Mouse (Mus musculus) forebrain, embryonic 12.5 days (tissue): ENCODE data around the gene Chfr. TPM values are rescaled to one million over a fixed set of nuclear protein-coding genes. Genes with fewer than 3 reads are reported as not detected.

Source experiments
- ATAC-seq: fragments of 200-750 bp; cut with Nextera tagmentation; 2 replicates; pipeline ENCODE4 v1.8.0; 2017; ENCODE audit warnings: moderate TSS enrichment; ENCODE audit not compliant: low FRiP score
- H3K27ac ChIP-seq: fragments of 300-500 bp; sonication (generic); 2 replicates; pipeline ENCODE4 v1.5.1; 2016; ENCODE audit warnings: mild to moderate bottlenecking
- H3K27me3 ChIP-seq: fragments of 300-500 bp; sonication (generic); 2 replicates; pipeline ENCODE4 v1.6.1; 2016; ENCODE audit warnings: mild to moderate bottlenecking
- H3K36me3 ChIP-seq: fragments of 300-500 bp; sonication (generic); replicated peaks from 2 replicates; pipeline ENCODE4 v1.6.1; 2016; ENCODE audit warnings: mild to moderate bottlenecking
- H3K4me1 ChIP-seq: fragments of 300-500 bp; sonication (generic); 2 replicates; pipeline ENCODE4 v1.6.1; 2016
- H3K4me2 ChIP-seq: fragments of 300-500 bp; sonication (generic); 2 replicates; pipeline ENCODE4 v1.6.1; 2016; ENCODE audit warnings: mild to moderate bottlenecking, moderate library complexity
- H3K4me3 ChIP-seq: fragments of 300-500 bp; sonication (generic); replicated peaks from 2 replicates; pipeline ENCODE4 v1.5.1; 2016; ENCODE audit warnings: mild to moderate bottlenecking
- H3K9ac ChIP-seq: fragments of 300-500 bp; sonication (generic); 2 replicates; pipeline ENCODE4 v1.6.1; 2016; ENCODE audit warnings: mild to moderate bottlenecking
- H3K9me3 ChIP-seq: fragments of 300-500 bp; sonication (generic); 2 replicates; pipeline ENCODE4 v1.6.1; 2016
- WGBS: fragments of 180-500 bp; shearing (Covaris S2); methylation state at CpG from one replicate; pipeline ENCODE4 v1.1.7; 2016; 5-methylcytosine and 5-hydroxymethylcytosine counted together
- polyA plus RNA-seq: library from polyadenylated mRNA; unstranded; fragments of >200 nt; fragmentation: Nextera tagmentation; extraction: Ambion mirVana; gene quantifications from 2 replicates; pipeline ENCODE4 v1.2.1, GENCODE M21; 2016

The Chfr gene
- 79.2 and 81.8 TPM in 2 replicates for polyA plus RNA-seq

GRCm38 (mm10) chr5:110135293-110136086 lies at the start of gene Chfr:
Gene Chfr (plus strand): TSS chr5:110135842.
- Histone ChIP-seq H3K27ac (peak within 1 kb of the TSS; percentile 78), H3K4me2 (peak within 1 kb of the TSS; percentile 64), H3K4me3 (peak within 1 kb of the TSS; percentile 86), H3K9ac (peak within 1 kb of the TSS; percentile 81), H3K36me3 (peaks cover 7% of the 10 kb centered on the region), H3K27me3 (no peaks in the 10 kb centered on the region), H3K4me1 (peaks cover 7% of the 10 kb centered on the region; the same call in 1 of the 2 replicates), H3K9me3 (0 out of 2 replicates have a peak, but pooled peaks cover 2% of the 10 kb centered on the region)
- ATAC-seq, result peak; percentile 100
- 4% methylated on average over 46 of the region's 46 CpGs for WGBS

DNA sequence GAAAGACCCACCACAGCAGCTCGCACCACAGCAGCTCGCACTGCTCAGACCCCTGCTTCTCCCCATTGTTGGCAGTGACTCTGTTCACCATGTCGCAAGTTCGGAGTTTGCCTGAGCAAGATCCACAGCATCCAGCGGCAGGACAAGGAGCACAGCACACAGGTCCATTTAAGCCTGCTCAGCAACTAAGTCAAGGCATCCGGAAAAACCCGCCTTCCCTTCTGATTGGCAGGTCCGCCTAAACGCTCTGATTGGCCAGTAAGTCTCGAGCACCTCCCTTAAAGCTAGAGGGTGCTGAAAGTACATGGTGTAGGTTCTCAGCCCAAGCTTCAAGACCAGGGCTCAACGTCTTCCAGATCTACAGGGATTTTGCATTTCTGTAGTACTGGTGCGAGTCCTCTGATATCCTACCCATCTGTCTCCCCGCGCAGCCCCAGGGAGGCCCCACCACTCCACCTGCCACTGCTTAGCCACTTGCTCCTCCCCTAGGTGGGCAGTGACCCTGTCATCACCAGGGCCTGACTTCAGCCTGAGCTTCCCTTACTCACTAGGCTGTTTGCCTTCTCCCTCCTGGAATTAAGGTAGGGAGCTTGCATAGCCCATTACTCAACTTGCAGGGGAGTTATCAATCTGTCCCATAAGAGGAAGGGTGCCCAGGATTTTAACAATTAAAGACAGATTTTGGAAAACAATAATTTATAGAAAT lies 49.3 kb upstream of the Chfr start:
- 41% methylated on average over 14 of the region's 14 CpGs for WGBS
- no peak overlapping the region for H3K4me2 ChIP-seq
- H3K9me3 ChIP-seq, result peaks cover 11% of the 10 kb centered on the region; the same call in 1 of the 2 replicates
- H3K27ac ChIP-seq, result no peak overlapping the region
- H3K4me1 ChIP-seq, result no peaks in the 10 kb centered on the region
- ATAC-seq, result no peak
- H3K36me3 ChIP-seq, result no peaks in the 10 kb centered on the region
- H3K4me3 ChIP-seq, result no peak overlapping the region
- no peak overlapping the region for H3K9ac ChIP-seq
- H3K27me3 ChIP-seq, result no peaks in the 10 kb centered on the region

GRCm38 (mm10) chr5:110091546-110091945 lies 44.1 kb upstream of the Chfr start:
- Histone ChIP-seq H3K27me3 (no peaks in the 10 kb centered on the region), H3K36me3 (no peaks in the 10 kb centered on the region), H3K9ac (no peak overlapping the region), H3K9me3 (no peaks in the 10 kb centered on the region), H3K4me1 (peaks cover 9% of the 10 kb centered on the region), H3K4me2 (no peak overlapping the region), H3K4me3 (no peak overlapping the region), H3K27ac (no peak overlapping the region)
- WGBS, result 78% methylated on average over 2 of the region's 2 CpGs
- ATAC-seq, result no peak

DNA sequence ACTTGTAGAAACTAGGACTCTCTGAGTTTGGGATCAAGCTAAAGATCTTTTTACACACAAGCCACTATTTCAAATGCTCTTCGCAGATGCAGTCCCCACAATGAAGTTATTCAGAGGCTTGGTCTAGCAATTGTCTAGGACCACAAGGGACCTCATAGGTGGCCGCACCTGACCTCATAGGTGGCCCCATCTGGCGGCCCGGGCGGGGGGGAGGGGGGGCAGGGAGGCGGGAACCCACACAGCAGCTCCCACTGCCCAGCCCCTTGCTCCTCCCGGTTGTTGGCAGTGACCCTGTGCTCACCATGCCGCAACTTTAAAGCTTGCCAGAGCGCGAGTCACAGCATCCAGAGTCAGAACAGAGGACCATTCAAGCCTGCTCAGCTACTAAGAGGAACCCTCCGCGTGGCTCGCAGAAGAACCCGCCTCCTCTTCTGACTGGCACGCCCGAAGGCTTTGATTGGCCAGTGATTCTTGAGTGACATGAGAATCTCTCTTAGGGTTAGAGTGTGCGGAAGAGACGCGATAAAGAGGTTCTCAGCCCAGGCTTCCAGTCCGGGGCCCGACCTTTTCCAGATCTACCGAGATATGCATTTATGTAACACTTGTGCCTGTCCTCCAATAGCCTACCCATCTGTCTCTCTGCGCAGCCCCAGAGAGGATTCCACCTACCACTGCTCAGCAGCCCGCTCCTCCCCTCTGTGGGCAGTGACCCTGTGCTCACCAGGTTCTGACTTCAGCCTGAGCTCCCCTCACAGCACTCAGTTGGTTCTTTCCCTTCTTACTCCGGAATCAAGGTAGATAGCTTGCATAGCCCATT lies 41.4 kb upstream of the Chfr start, which contains the start of gene Gm35315:
TSS of gene Gm35315 (minus strand) at position 391 of the 817 bp plus-strand sequence.
- peak; percentile 97 for ATAC-seq
- peaks cover 12% of the 10 kb centered on the region for H3K4me1 ChIP-seq
- H3K27ac ChIP-seq, result peak within 1 kb of the TSS; percentile 56
- WGBS, result under 1% methylated on average over 25 of the region's 25 CpGs
- H3K9me3 ChIP-seq, result no peaks in the 10 kb centered on the region
- H3K4me2 ChIP-seq, result peak within 1 kb of the TSS; percentile 68
- H3K27me3 ChIP-seq, result no peaks in the 10 kb centered on the region
- peak within 1 kb of the TSS; percentile 65 for H3K9ac ChIP-seq
- H3K36me3 ChIP-seq, result no peaks in the 10 kb centered on the region
- H3K4me3 ChIP-seq, result peak within 1 kb of the TSS; percentile 51

GRCm38 (mm10) chr5:110094847-110095213 lies 40.8 kb upstream of the Chfr start:
- Histone ChIP-seq H3K9ac (peak overlapping the region; percentile 65), H3K4me3 (peak overlapping the region; percentile 51), H3K9me3 (no peaks in the 10 kb centered on the region), H3K4me2 (peak overlapping the region; percentile 68), H3K27ac (peak overlapping the region; percentile 56; the same call in 1 of the 2 replicates), H3K36me3 (no peaks in the 10 kb centered on the region), H3K4me1 (peaks cover 17% of the 10 kb centered on the region), H3K27me3 (peaks cover 1% of the 10 kb centered on the region; the same call in 1 of the 2 replicates)
- peak; percentile 20; the same call in 1 of the 2 replicates for ATAC-seq
- 18% methylated on average over 4 of the region's 4 CpGs for WGBS

DNA sequence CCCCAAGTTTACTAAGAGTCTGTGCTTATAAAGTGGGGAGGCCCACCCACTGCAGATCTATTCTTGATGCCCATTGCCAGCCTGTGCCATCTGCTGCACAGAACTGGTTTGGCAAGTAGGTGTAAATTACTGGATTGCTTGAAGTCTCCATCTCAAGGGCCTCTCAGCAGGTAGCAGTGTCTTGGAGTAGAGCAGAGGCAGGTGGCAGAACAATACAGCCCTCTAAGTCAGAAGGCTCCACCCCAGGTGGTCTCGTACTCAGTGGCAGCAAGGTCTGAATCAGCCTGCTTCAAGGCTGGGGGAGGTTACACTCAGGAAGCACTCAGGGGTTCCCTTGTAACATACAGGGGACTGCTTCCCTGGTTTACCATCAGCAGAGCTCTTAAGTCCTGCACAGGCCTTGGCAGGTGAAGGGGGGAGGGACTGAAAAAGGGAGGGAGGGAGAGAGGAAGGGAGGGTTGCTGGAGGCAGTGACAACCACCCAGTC lies 36.6 kb upstream of the Chfr start:
- H3K36me3 ChIP-seq, result peaks cover 19% of the 10 kb centered on the region
- no peak overlapping the region for H3K4me3 ChIP-seq
- 39% methylated on average over 1 of the region's 1 CpGs for WGBS
- H3K4me2 ChIP-seq, result no peak overlapping the region
- no peak overlapping the region for H3K27ac ChIP-seq
- H3K9me3 ChIP-seq, result no peaks in the 10 kb centered on the region
- H3K9ac ChIP-seq, result no peak overlapping the region
- ATAC-seq, result no peak
- H3K27me3 ChIP-seq, result peaks cover 27% of the 10 kb centered on the region
- peaks cover 39% of the 10 kb centered on the region for H3K4me1 ChIP-seq

- peak within 1 kb of the TSS; percentile 64 for H3K4me2 ChIP-seq
- peaks cover 27% of the 10 kb centered on the region for H3K27me3 ChIP-seq
- ATAC-seq, result no peak
- H3K36me3 ChIP-seq, result peaks cover 27% of the 10 kb centered on the region
- H3K4me3 ChIP-seq, result peak within 1 kb of the TSS; percentile 33; the same call in 1 of the 2 replicates
- peaks cover 34% of the 10 kb centered on the region for H3K4me1 ChIP-seq
- H3K9ac ChIP-seq, result peak within 1 kb of the TSS; percentile 1; the same call in 1 of the 2 replicates
- 4% methylated on average over 25 of the region's 25 CpGs for WGBS
- no peak within 1 kb of the TSS for H3K27ac ChIP-seq
- H3K9me3 ChIP-seq, result no peaks in the 10 kb centered on the region
These were observed 35.7 kb upstream of the Chfr start, which contains the start of gene Plcxd1 for GRCm38 (mm10) chr5:110099656-110100580. Gene Plcxd1 (plus strand): TSS chr5:110099969.

- WGBS, result 2% methylated on average over 36 of the region's 37 CpGs
- H3K4me3 ChIP-seq, result peak overlapping the region; percentile 33
- H3K4me2 ChIP-seq, result peak overlapping the region; percentile 64
- H3K9me3 ChIP-seq, result no peaks in the 10 kb centered on the region
- peak overlapping the region; percentile 17; the same call in 1 of the 2 replicates for H3K9ac ChIP-seq
- H3K4me1 ChIP-seq, result peaks cover 30% of the 10 kb centered on the region
- peaks cover 39% of the 10 kb centered on the region for H3K36me3 ChIP-seq
- H3K27me3 ChIP-seq, result peaks cover 27% of the 10 kb centered on the region
- ATAC-seq, result peak; percentile 17
- no peak overlapping the region for H3K27ac ChIP-seq
These were observed 34.6 kb upstream of the Chfr start for GRCm38 (mm10) chr5:110100921-110101631.

DNA sequence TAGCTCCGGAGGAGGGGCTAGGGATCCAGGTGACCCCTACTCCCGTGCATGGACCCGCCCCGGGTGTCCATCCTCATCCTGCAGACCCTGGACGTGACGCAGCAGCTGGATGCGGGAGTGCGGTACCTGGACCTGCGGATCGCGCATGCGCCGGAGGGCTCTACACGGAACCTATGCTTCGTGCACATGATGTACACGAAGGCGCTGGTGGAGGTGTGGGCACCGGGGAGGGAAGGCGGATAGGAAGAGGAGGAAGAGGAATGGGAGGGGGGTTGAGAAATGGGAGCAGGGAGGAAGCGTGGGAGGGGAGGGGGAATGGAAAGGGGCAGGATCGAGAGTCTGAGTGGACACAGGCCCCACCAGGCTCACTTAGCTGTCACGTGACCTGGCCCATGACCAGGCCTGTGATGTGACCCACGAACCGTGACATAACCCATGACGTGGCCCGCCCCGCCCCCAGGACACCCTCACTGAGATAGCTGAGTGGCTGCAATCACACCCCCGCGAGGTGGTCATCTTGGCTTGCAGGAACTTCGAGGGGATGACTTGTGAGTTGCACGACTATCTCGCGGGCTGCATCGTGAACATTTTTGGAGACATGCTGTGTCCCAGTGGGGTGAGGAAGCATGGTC lies 33.8 kb upstream of the Chfr start:
- 21% methylated on average over 34 of the region's 34 CpGs for WGBS
- Histone ChIP-seq H3K9me3 (no peaks in the 10 kb centered on the region), H3K27me3 (peaks cover 27% of the 10 kb centered on the region), H3K4me1 (peaks cover 38% of the 10 kb centered on the region), H3K4me2 (peak overlapping the region; percentile 64), H3K27ac (no peak overlapping the region), H3K9ac (peak overlapping the region; percentile 17; the same call in 1 of the 2 replicates), H3K36me3 (peaks cover 45% of the 10 kb centered on the region), H3K4me3 (peak overlapping the region; percentile 33)
- peak; percentile 36 for ATAC-seq

- H3K27me3 ChIP-seq, result peaks cover 27% of the 10 kb centered on the region
- ATAC-seq, result no peak
- H3K4me1 ChIP-seq, result peaks cover 42% of the 10 kb centered on the region
- H3K27ac ChIP-seq, result no peak overlapping the region
- H3K4me2 ChIP-seq, result no peak overlapping the region
- peaks cover 45% of the 10 kb centered on the region for H3K36me3 ChIP-seq
- H3K9ac ChIP-seq, result no peak overlapping the region
- 96% methylated on average over 13 of the region's 13 CpGs for WGBS
- H3K4me3 ChIP-seq, result no peak overlapping the region
- no peaks in the 10 kb centered on the region for H3K9me3 ChIP-seq
These were observed 33.2 kb upstream of the Chfr start for GRCm38 (mm10) chr5:110102429-110102828.
